8 mouse cellular contexts compared by ENCODE assay signal in the genomic region with DNA sequence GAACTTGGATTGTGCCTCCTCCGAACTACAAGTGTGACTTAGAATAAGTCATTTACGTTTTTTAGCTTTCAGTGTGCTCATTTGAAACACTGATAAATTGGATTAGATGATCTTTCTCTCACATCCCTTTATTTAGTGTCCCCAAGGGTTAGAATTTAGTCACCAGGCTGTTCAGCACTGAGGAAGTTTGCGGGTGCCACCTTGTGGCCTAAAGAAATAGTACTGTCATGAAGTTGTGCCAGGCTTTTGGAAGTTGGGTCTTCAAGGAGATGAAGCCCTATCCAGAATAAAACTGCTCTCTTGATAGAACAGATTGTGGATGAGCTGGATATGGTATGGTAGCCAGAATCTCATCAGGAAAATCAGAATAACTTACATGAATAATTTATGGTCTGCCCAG. TPM values are rescaled to one million over a fixed set of nuclear protein-coding genes. Genes with fewer than 3 reads are reported as not detected.
DNase-seq lines count a peak whose midpoint lies in the region; ATAC-seq and TF ChIP-seq lines count a peak whose summit lies in the region.

No protein-coding gene starts in this region.

- H3K9me3 ChIP-seq in forebrain, embryonic 10.5 days, result no peaks in the 10 kb centered on the region
- H3K9me3 ChIP-seq in midbrain, embryonic 16.5 days (replicated peaks; ENCODE audit: control insufficient read depth, low read length, poor library complexity, severe bottlenecking), result no peaks in the 10 kb centered on the region

- ATAC-seq in midbrain, embryonic 16.5 days, result peak; percentile 78

- H3K4me3 ChIP-seq in forebrain, embryonic 10.5 days, result no peak overlapping the region
- H3K4me3 ChIP-seq in layer of hippocampus, adult 2 months, result no peak overlapping the region
- no peak overlapping the region for H3K4me3 ChIP-seq in midbrain, embryonic 16.5 days (ENCODE audit: low read depth, low read length)

- no peaks in the 10 kb centered on the region for H3K27me3 ChIP-seq in forebrain, embryonic 10.5 days (ENCODE audit: poor library complexity, severe bottlenecking)
- no peaks in the 10 kb centered on the region for H3K27me3 ChIP-seq in midbrain, embryonic 16.5 days (ENCODE audit: control insufficient read depth, insufficient read depth, low read depth, low read length)

- peak; percentile 2 to 21 for DNase-seq in heart, postnatal 10 days
- no peak for DNase-seq in heart, postnatal 25 days (ENCODE audit: low spot score)
- peak; percentile 74 for DNase-seq in adrenal gland, adult 2 months
- DNase-seq in forebrain, embryonic 10.5 days (ENCODE audit: extremely low spot score, low spot score), result peak; percentile 18
- peak; percentile 54 to 69 for DNase-seq in layer of hippocampus, adult 2 months (ENCODE audit: low spot score in 2 of 2)
- no peak for DNase-seq in urinary bladder, postnatal 4 days (ENCODE audit: low spot score in 2 of 2)
- no peak for DNase-seq in lung, postnatal 36 days

- no peaks in the 10 kb centered on the region for H3K4me1 ChIP-seq in forebrain, embryonic 10.5 days
- no peaks in the 10 kb centered on the region for H3K4me1 ChIP-seq in midbrain, embryonic 16.5 days (ENCODE audit: control insufficient read depth, insufficient read depth, low read length)

- H3K9ac ChIP-seq in midbrain, embryonic 16.5 days (ENCODE audit: low read depth, low read length), result no peak overlapping the region

- no peak overlapping the region for H3K4me2 ChIP-seq in midbrain, embryonic 16.5 days (ENCODE audit: low read length)

- no peaks in the 10 kb centered on the region for H3K36me3 ChIP-seq in forebrain, embryonic 10.5 days (replicated peaks)
- no peaks in the 10 kb centered on the region for H3K36me3 ChIP-seq in midbrain, embryonic 16.5 days (ENCODE audit: control insufficient read depth, insufficient read depth, low read length)

- 24% methylated on average over 3 of the region's 3 CpGs for WGBS in forebrain, embryonic 10.5 days
- 14% methylated on average over 3 of the region's 3 CpGs for WGBS in midbrain, embryonic 16.5 days

- TF ChIP-seq CTCF in layer of hippocampus, adult 2 months (conservative IDR thresholded peaks at IDR 0.05), result peak; percentile 89

- intact Hi-C loops in heart, postnatal 10 days (cut with DNase I), result no loop called here
- intact Hi-C loops in heart, postnatal 25 days (cut with DNase I), result no loop called here

- H3K27ac ChIP-seq in forebrain, embryonic 10.5 days, result no peak overlapping the region
- no peak overlapping the region for H3K27ac ChIP-seq in layer of hippocampus, adult 2 months
- H3K27ac ChIP-seq in midbrain, embryonic 16.5 days (ENCODE audit: low read length), result no peak overlapping the region

RNA-seq across cellular contexts. Expression of a gene that starts 57.7 kb away (rescaled TPM):
- total RNA-seq in heart, postnatal 10 days (2021), result not detected
- total RNA-seq in heart, postnatal 25 days (2021), result not detected
- total RNA-seq in adrenal gland, adult 2 months (2021), result under 1 TPM in 1 of 2 experiments, not detected in 1; 0.35 TPM
- polyA plus RNA-seq in adrenal gland, adult 2 months (2012; rRNA removed), result 0.04 and 0.70 TPM in 2 replicates
- polyA plus RNA-seq in forebrain, embryonic 10.5 days (2016; fragmentation: Nextera tagmentation; extraction: Ambion mirVana), result 1.2 and 2.4 TPM in 2 replicates
- total RNA-seq in layer of hippocampus, adult 2 months (2021), result 1 to 10 TPM; 4.8 to 6.7 TPM
- 18.2 and 19.5 TPM in 2 replicates for polyA plus RNA-seq in midbrain, embryonic 16.5 days (2015; fragmentation: Nextera tagmentation; extraction: Ambion mirVana)

Comparison
In these comparisons a context has a peak if more than half of its experiments do, and no peak if none do; other contexts are left out.
1. DNase-seq: peak in heart, postnatal 10 days (2 of 2), adrenal gland, adult 2 months (single experiment), forebrain, embryonic 10.5 days (single experiment) and layer of hippocampus, adult 2 months (2 of 2); none in heart, postnatal 25 days (single experiment), urinary bladder, postnatal 4 days (0 of 2) and lung, postnatal 36 days (single experiment).
2. RNA of a gene that starts 57.7 kb away (total RNA-seq): 4.8 to 6.7 TPM in layer of hippocampus, adult 2 months; 0.35 TPM in adrenal gland, adult 2 months, not detected in heart, postnatal 10 days and not detected in heart, postnatal 25 days; every median in the first group is over 4 times any median in the second.